Mouse (Mus musculus): Measurements from ENCODE around the gene Hoxc10. TPM values are rescaled to one million over a fixed set of nuclear protein-coding genes. Genes with fewer than 3 reads are reported as not detected.

Hoxc10 gene
- polyA plus RNA-seq, 1 experiment from 2014 or later, result not detected

DNA sequence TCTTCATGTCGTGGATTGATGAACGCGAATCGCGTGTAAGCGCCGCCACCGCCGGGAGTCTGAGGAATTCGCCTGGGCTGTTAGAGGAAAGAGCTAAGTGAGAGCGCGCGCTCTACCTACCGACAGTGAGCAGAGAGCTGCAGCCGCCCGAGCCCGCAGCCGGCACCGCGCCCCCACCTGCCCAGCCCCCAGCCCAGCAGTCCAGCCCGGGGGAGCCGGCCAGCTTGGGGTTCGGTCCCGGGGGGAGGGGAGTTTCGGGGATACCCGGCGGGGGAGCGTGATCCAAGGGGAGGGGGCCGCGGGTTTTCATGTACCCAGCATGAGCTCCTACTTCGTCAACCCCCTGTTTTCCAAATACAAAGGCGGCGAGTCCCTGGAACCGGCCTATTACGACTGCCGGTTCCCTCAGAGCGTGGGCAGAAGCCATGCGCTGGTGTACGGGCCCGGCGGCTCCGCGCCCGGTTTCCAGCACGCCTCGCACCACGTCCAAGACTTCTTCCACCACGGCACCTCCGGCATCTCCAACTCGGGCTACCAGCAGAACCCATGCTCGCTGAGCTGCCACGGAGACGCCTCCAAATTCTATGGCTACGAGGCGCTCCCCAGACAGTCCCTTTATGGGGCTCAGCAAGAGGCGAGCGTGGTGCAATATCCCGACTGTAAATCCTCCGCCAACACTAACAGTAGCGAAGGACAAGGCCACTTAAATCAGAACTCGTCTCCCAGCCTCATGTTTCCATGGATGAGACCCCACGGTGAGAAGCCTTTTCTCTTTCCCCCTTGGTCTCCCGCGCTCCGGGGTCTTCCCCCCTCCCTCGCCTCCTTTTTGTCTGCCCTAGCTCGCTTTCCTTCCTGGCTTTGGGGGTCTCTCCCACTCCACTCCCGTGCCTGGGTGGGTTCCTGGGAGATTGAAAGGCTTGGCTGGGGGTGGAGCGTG lies 24.1 kb downstream of the Hoxc10 start, which contains the start of gene Hoxc8:
TSS of gene Hoxc8 (plus strand) at position 147 of the 937 bp plus-strand sequence.
- no peaks in the 10 kb centered on the region for H3K4me1 ChIP-seq (ENCODE audit: control insufficient read depth, insufficient read depth, low read length)
- H3K36me3 ChIP-seq (ENCODE audit: control insufficient read depth, insufficient read depth, low read length), result no peaks in the 10 kb centered on the region
- H3K4me3 ChIP-seq (ENCODE audit: low read depth, low read length), result no peak within 1 kb of the TSS
- H3K27me3 ChIP-seq (ENCODE audit: control insufficient read depth, insufficient read depth, low read length), result peaks cover 98% of the 10 kb centered on the region
- H3K27ac ChIP-seq (ENCODE audit: low read depth, low read length), result no peak within 1 kb of the TSS
- H3K9me3 ChIP-seq (ENCODE audit: control insufficient read depth, low read length), result no peaks in the 10 kb centered on the region
- H3K9ac ChIP-seq (ENCODE audit: low read length), result no peak within 1 kb of the TSS
- DNase-seq (ENCODE audit: low spot score, missing footprints) (peak; percentile 94), ATAC-seq (ENCODE audit: low FRiP score) (no peak)
- H3K4me2 ChIP-seq, result no peak within 1 kb of the TSS
- 1% methylated on average over 69 of the region's 69 CpGs for WGBS

DNA sequence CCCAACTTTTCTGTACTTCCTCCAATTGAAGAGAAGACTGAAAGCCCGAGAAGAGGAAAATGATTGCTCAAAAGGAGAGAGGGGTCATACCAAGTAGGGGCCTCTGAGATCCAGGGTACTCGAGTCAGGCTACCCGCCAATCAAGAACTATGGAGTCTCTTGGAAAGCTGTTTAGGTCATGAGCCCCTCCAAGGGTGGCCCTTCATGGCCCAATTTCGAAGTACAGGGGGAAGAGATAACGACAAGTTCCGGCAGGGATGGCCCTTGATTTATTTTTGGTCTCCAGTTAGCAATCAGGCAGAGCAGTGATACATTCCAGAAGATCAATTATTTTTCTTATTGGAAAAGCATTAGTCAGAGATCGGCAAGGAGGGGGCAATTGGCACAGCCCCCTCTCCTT lies 25.2 kb downstream of the Hoxc10 start:
- WGBS, result 2% methylated on average over 7 of the region's 7 CpGs
- Histone ChIP-seq H3K4me3 (ENCODE audit: low read depth, low read length) (no peak overlapping the region), H3K27ac (ENCODE audit: low read depth, low read length) (no peak overlapping the region)

DNA sequence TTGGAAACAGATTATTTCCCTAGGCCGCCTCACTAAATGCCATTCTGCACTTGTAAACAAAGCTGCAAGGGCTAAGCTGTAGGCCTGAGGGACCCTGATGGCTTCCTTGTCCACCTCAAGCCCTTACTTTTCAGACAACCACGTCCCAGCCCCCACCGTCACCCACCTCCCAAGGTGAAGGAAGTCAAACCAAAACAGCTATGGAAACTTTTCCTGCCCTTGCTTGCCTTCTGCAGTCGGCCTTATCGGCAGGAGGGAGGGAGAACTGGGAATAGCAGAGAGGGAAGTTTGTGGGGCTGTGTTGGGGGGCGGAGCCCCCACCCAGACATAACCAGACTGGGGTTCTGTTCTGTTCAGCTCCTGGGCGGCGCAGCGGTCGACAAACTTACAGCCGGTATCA lies 25.6 kb downstream of the Hoxc10 start:
- Histone ChIP-seq H3K4me3 (ENCODE audit: low read depth, low read length) (no peak overlapping the region), H3K9me3 (ENCODE audit: control insufficient read depth, low read length) (no peaks in the 10 kb centered on the region), H3K27me3 (ENCODE audit: control insufficient read depth, insufficient read depth, low read length) (peaks cover 98% of the 10 kb centered on the region), H3K36me3 (ENCODE audit: control insufficient read depth, insufficient read depth, low read length) (no peaks in the 10 kb centered on the region), H3K27ac (ENCODE audit: low read depth, low read length) (no peak overlapping the region), H3K4me2 (no peak overlapping the region), H3K4me1 (ENCODE audit: control insufficient read depth, insufficient read depth, low read length) (no peaks in the 10 kb centered on the region), H3K9ac (ENCODE audit: low read length) (no peak overlapping the region)
- DNase-seq (ENCODE audit: low spot score, missing footprints) (peak; percentile 90), ATAC-seq (ENCODE audit: low FRiP score) (no peak)
- WGBS, result 2% methylated on average over 11 of the region's 11 CpGs

More for the DNA sequence above, 25.2 kb downstream of the Hoxc10 start:
- DNase-seq (ENCODE audit: low spot score, missing footprints) (peak; percentile 91), ATAC-seq (ENCODE audit: low FRiP score) (no peak)
- H3K9ac ChIP-seq (ENCODE audit: low read length), result no peak overlapping the region
- H3K9me3 ChIP-seq (ENCODE audit: control insufficient read depth, low read length), result no peaks in the 10 kb centered on the region
- H3K36me3 ChIP-seq (ENCODE audit: control insufficient read depth, insufficient read depth, low read length), result no peaks in the 10 kb centered on the region
- H3K4me1 ChIP-seq (ENCODE audit: control insufficient read depth, insufficient read depth, low read length), result no peaks in the 10 kb centered on the region
- H3K27me3 ChIP-seq (ENCODE audit: control insufficient read depth, insufficient read depth, low read length), result peaks cover 98% of the 10 kb centered on the region
- H3K4me2 ChIP-seq, result no peak overlapping the region

DNA sequence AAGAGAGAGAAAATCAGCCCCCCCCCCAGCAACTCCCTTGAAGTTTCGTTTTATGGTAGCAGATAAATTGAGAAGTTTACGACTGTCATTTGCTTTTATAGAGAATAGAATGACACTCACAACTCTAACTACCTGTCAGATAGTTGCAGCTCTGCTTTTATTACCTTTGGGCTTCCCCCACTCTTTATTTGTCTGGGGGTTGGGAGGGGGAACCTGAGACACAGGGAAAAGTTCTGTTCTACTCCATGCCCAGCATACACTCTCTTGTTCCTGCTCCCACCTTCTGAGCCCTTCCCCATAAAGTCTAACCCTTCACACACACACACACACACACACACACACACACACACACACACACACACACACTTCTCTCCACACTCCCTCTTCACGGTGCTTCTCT lies 26.3 kb downstream of the Hoxc10 start:
- H3K27me3 ChIP-seq (ENCODE audit: control insufficient read depth, insufficient read depth, low read length), result peaks cover 98% of the 10 kb centered on the region
- no peak overlapping the region for H3K4me3 ChIP-seq (ENCODE audit: low read depth, low read length)
- DNase-seq (ENCODE audit: low spot score, missing footprints) (no peak), ATAC-seq (ENCODE audit: low FRiP score) (no peak)
- H3K27ac ChIP-seq (ENCODE audit: low read depth, low read length), result no peak overlapping the region
- WGBS, result 2% methylated on average over 3 of the region's 3 CpGs
- H3K9me3 ChIP-seq (ENCODE audit: control insufficient read depth, low read length), result no peaks in the 10 kb centered on the region
- H3K4me1 ChIP-seq (ENCODE audit: control insufficient read depth, insufficient read depth, low read length), result no peaks in the 10 kb centered on the region
- H3K9ac ChIP-seq (ENCODE audit: low read length), result no peak overlapping the region
- H3K4me2 ChIP-seq, result no peak overlapping the region
- H3K36me3 ChIP-seq (ENCODE audit: control insufficient read depth, insufficient read depth, low read length), result no peaks in the 10 kb centered on the region

DNA sequence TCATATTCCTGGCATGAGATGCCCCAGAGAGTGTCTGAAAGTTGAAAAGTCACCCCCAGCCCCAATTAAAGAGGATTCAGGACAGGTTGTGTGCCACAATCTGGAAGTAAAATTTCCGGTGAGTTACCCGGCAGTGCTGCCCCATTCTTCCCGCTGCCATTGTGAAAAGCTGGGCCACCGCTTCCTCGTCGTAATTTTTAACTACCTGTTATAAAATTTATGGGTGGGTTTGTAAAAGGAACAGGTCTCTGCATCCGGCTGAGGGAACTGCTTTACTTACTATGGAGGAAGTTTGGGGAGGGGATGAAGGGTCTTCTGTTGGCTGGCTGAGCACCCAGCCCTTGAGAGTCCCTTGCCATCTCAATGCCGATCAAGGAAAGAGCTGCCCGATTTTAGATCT lies 30.0 kb downstream of the Hoxc10 start:
- DNase-seq (ENCODE audit: low spot score, missing footprints), result no peak
- Histone ChIP-seq H3K36me3 (ENCODE audit: control insufficient read depth, insufficient read depth, low read length) (no peaks in the 10 kb centered on the region), H3K9ac (ENCODE audit: low read length) (no peak overlapping the region), H3K4me1 (ENCODE audit: control insufficient read depth, insufficient read depth, low read length) (peaks cover 4% of the 10 kb centered on the region; the same call in 1 of the 2 replicates), H3K4me2 (no peak overlapping the region), H3K9me3 (ENCODE audit: control insufficient read depth, low read length) (no peaks in the 10 kb centered on the region), H3K27ac (ENCODE audit: low read depth, low read length) (no peak overlapping the region), H3K4me3 (ENCODE audit: low read depth, low read length) (no peak overlapping the region), H3K27me3 (ENCODE audit: control insufficient read depth, insufficient read depth, low read length) (peaks cover 98% of the 10 kb centered on the region)
- no peak for ATAC-seq (ENCODE audit: low FRiP score)
- WGBS, result 0% methylated on average over 9 of the region's 9 CpGs

DNA sequence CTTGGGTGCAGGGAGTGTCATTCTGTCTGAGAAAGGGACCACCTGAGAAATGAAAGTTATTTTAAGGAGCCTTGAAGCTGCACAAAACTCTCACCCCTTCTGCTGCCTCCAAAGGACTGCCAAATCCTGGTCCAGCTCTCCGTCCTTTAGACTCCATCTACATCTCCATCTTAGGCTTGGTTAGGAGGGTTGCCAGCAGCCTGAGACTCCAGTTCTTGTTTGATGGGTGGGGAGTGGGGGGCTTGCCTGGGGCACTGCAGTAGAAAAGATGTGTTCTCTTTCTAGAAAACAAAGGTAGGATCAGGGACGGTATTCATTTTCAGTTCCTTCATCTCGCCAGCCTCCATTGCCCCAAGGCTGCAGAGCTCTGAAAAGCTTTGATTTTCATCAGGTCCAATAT lies 30.8 kb downstream of the Hoxc10 start:
- peaks cover 98% of the 10 kb centered on the region for H3K27me3 ChIP-seq (ENCODE audit: control insufficient read depth, insufficient read depth, low read length)
- no peak overlapping the region for H3K27ac ChIP-seq (ENCODE audit: low read depth, low read length)
- DNase-seq (ENCODE audit: low spot score, missing footprints) (no peak), ATAC-seq (ENCODE audit: low FRiP score) (no peak)
- H3K4me3 ChIP-seq (ENCODE audit: low read depth, low read length), result no peak overlapping the region
- H3K9ac ChIP-seq (ENCODE audit: low read length), result no peak overlapping the region
- H3K4me1 ChIP-seq (ENCODE audit: control insufficient read depth, insufficient read depth, low read length), result peaks cover 4% of the 10 kb centered on the region; the same call in 1 of the 2 replicates
- H3K4me2 ChIP-seq, result no peak overlapping the region
- H3K9me3 ChIP-seq (ENCODE audit: control insufficient read depth, low read length), result no peaks in the 10 kb centered on the region
- no peaks in the 10 kb centered on the region for H3K36me3 ChIP-seq (ENCODE audit: control insufficient read depth, insufficient read depth, low read length)
- 3% methylated on average over 3 of the region's 3 CpGs for WGBS

DNA sequence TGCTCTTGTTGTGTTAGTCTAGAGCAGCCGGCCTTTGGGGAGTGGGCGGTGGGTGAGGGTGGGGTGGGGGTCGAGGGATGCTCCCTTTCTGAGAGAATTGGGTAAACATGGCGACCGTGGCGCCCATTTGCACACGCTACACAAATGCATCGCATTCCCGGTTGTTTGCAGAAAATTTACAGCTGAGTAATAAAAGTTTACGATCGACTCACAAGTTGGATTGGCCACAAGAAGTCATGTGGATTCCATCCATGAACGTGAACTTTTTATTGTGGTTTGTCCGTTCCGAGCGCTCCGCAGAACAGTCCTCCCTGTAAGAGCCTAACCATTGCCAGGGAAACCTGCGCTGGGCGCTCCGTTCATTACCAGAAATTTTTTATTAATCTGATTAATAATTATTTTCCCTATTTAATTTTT lies 31.4 kb downstream of the Hoxc10 start, which contains the start of gene Hoxc6:
TSS of gene Hoxc6 (plus strand) at position 319 of the 417 bp plus-strand sequence.
- ATAC-seq (ENCODE audit: low FRiP score) (no peak), DNase-seq (ENCODE audit: low spot score, missing footprints) (no peak)
- H3K27ac ChIP-seq (ENCODE audit: low read depth, low read length), result no peak within 1 kb of the TSS
- no peak within 1 kb of the TSS for H3K9ac ChIP-seq (ENCODE audit: low read length)
- peaks cover 98% of the 10 kb centered on the region for H3K27me3 ChIP-seq (ENCODE audit: control insufficient read depth, insufficient read depth, low read length)
- no peak within 1 kb of the TSS; the same call in 1 of the 2 replicates for H3K4me3 ChIP-seq (ENCODE audit: low read depth, low read length)
- peak within 1 kb of the TSS; percentile 43; the same call in 1 of the 2 replicates for H3K4me2 ChIP-seq
- no peaks in the 10 kb centered on the region for H3K36me3 ChIP-seq (ENCODE audit: control insufficient read depth, insufficient read depth, low read length)
- no peaks in the 10 kb centered on the region for H3K9me3 ChIP-seq (ENCODE audit: control insufficient read depth, low read length)
- WGBS, result under 1% methylated on average over 19 of the region's 19 CpGs
- H3K4me1 ChIP-seq (ENCODE audit: control insufficient read depth, insufficient read depth, low read length), result peaks cover 4% of the 10 kb centered on the region; the same call in 1 of the 2 replicates

DNA sequence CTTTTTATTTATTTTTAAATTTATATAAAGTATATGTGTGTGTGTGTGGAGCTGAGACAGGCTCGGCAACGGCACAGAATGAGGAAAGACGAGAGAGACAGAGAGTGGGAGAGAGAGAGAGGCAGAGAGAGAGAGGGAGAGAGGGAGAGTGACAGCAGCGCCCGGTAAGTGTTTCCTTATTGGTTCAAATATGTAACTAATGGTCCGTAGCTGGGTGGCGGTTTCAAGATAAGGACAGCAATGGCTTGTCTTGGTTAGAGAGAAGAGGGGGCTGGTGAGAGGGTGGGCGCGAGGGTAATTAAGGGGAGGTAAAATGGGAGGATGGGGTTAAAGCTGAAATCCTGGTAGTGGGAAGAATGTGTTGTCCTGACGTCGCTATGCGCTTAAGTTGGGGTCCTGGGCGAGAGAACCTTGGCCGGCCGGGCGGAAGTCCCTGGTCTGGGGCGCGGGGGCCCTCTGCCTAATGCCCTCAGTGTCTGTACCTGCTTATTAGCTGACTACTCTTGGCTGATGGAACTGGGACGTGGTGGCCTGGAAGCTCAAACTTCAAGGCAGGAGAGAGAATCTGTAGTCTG lies 32.1 kb downstream of the Hoxc10 start:
- ATAC-seq (ENCODE audit: low FRiP score) (no peak), DNase-seq (ENCODE audit: low spot score, missing footprints) (peak; percentile 95)
- Histone ChIP-seq H3K4me1 (ENCODE audit: control insufficient read depth, insufficient read depth, low read length) (peaks cover 4% of the 10 kb centered on the region; the same call in 1 of the 2 replicates), H3K27me3 (ENCODE audit: control insufficient read depth, insufficient read depth, low read length) (peaks cover 98% of the 10 kb centered on the region), H3K36me3 (ENCODE audit: control insufficient read depth, insufficient read depth, low read length) (no peaks in the 10 kb centered on the region), H3K4me2 (no peak overlapping the region; the same call in 1 of the 2 replicates), H3K9me3 (ENCODE audit: control insufficient read depth, low read length) (no peaks in the 10 kb centered on the region), H3K27ac (ENCODE audit: low read depth, low read length) (no peak overlapping the region), H3K4me3 (ENCODE audit: low read depth, low read length) (no peak overlapping the region), H3K9ac (ENCODE audit: low read length) (no peak overlapping the region)
- WGBS, result under 1% methylated on average over 19 of the region's 19 CpGs

All from midbrain, embryonic 11.5 days (tissue).